Mouse (Mus musculus) spleen, adult 2 months (tissue): ENCODE measurements around the gene Arid1a. TPM values are rescaled to one million over a fixed set of nuclear protein-coding genes. Genes with fewer than 3 reads are reported as not detected.

Source experiments
- DNase-seq, 2 experiments: peaks; one replicate each; pipeline versions ENCODE4 v3.0.0 to v3.0.0-alpha.2; 2012 to 2021; ENCODE audit warnings: low spot score in 2 of 2, low read depth in 1 of 2
- H3K27ac ChIP-seq: fragments of 200-500 bp; 2 replicates; pipeline ENCODE4 v1.5.1; 2012; ENCODE audit warnings: low read length, inconsistent platforms; ENCODE audit not compliant: insufficient read depth
- H3K27me3 ChIP-seq: fragments of 200-500 bp; 2 replicates; pipeline ENCODE4 v1.6.1; 2012; ENCODE audit warnings: mild to moderate bottlenecking, moderate library complexity, low read length, inconsistent platforms; ENCODE audit not compliant: control insufficient read depth, insufficient read depth
- H3K36me3 ChIP-seq: fragments of 200-500 bp; 2 replicates; pipeline ENCODE4 v1.6.1; 2012; ENCODE audit warnings: mild to moderate bottlenecking, low read length, inconsistent platforms; ENCODE audit not compliant: control insufficient read depth, insufficient read depth
- H3K4me1 ChIP-seq: fragments of 200-500 bp; 2 replicates; pipeline ENCODE4 v1.6.1; 2011; ENCODE audit warnings: inconsistent platforms; ENCODE audit not compliant: control insufficient read depth, insufficient read depth, insufficient read length
- H3K4me3 ChIP-seq: fragments of 200-500 bp; 2 replicates; pipeline ENCODE4 v1.5.1; 2011; ENCODE audit warnings: mild to moderate bottlenecking, inconsistent platforms; ENCODE audit not compliant: insufficient read depth, insufficient read length; ENCODE audit errors: extremely low read depth
- CTCF ChIP-seq: fragments of 200-500 bp; IDR thresholded peaks from 2 replicates; pipeline ENCODE4 v1.5.1; 2011; ENCODE audit warnings: mild to moderate bottlenecking, inconsistent platforms; ENCODE audit not compliant: insufficient read depth, insufficient read length, insufficient replicate concordance; ENCODE audit errors: extremely low read depth
- POLR2A ChIP-seq: fragments of 200-500 bp; IDR thresholded peaks from 2 replicates; pipeline ENCODE4 v1.6.1; 2011; ENCODE audit warnings: low read depth, low read length, inconsistent platforms
- WGBS: fragments of 180-500 bp; shearing (Covaris S2); methylation state at CpG from one replicate; pipeline ENCODE4 v1.1.7; 2018; 5-methylcytosine and 5-hydroxymethylcytosine counted together
- polyA plus RNA-seq: library from polyadenylated mRNA; depleted of rRNA; stranded (reverse); fragments of >200 nt; gene quantifications from 2 replicates; pipeline ENCODE4 v1.2.3, GENCODE M21; 2012

Arid1a gene
- polyA plus RNA-seq, 1 experiment, result 150 TPM

GRCm38 (mm10) chr4:133688417-133689067 is 68.0 kb downstream of the Arid1a start:
- WGBS, result 53% methylated on average over 7 of the region's 7 CpGs
- DNase-seq, result no peak

GRCm38 (mm10) chr4:133687126-133687525 is 69.4 kb downstream of the Arid1a start:
- DNase-seq, result no peak
- Histone ChIP-seq H3K27ac (no peak overlapping the region), H3K4me3 (no peak overlapping the region), H3K27me3 (no peaks in the 10 kb centered on the region), H3K4me1 (no peaks in the 10 kb centered on the region), H3K36me3 (peaks cover 85% of the 10 kb centered on the region)
- WGBS, result 91% methylated on average over 5 of the region's 5 CpGs
- TF ChIP-seq CTCF (no peak), POLR2A (no peak)

More at GRCm38 (mm10) chr4:133688417-133689067, 68.0 kb downstream of the Arid1a start:
- Histone ChIP-seq H3K4me3 (no peak overlapping the region), H3K4me1 (no peaks in the 10 kb centered on the region), H3K27ac (peak overlapping the region; percentile 0; the same call in 1 of the 2 replicates), H3K27me3 (no peaks in the 10 kb centered on the region), H3K36me3 (peaks cover 91% of the 10 kb centered on the region)
- TF ChIP-seq CTCF, result no peak
- TF ChIP-seq POLR2A, result no peak

GRCm38 (mm10) chr4:133686512-133686911 is 70.1 kb downstream of the Arid1a start:
- H3K27me3 ChIP-seq, result no peaks in the 10 kb centered on the region
- H3K27ac ChIP-seq, result no peak overlapping the region
- H3K36me3 ChIP-seq, result peaks cover 82% of the 10 kb centered on the region
- no peak for DNase-seq
- no peaks in the 10 kb centered on the region for H3K4me1 ChIP-seq
- H3K4me3 ChIP-seq, result no peak overlapping the region
- WGBS, result 97% methylated on average over 11 of the region's 11 CpGs
- TF ChIP-seq CTCF (no peak), POLR2A (no peak)

GRCm38 (mm10) chr4:133680206-133680786 is 76.3 kb downstream of the Arid1a start:
- H3K27ac ChIP-seq, result peak overlapping the region; percentile 76
- no peak for DNase-seq
- peaks cover 13% of the 10 kb centered on the region; the same call in 1 of the 2 replicates for H3K4me1 ChIP-seq
- 81% methylated on average over 14 of the region's 14 CpGs for WGBS
- no peak overlapping the region for H3K4me3 ChIP-seq
- peaks cover 45% of the 10 kb centered on the region for H3K36me3 ChIP-seq
- no peaks in the 10 kb centered on the region for H3K27me3 ChIP-seq
- no peak for TF ChIP-seq POLR2A
- TF ChIP-seq CTCF, result no peak

- DNase-seq, result peak in 1 of 2 experiments; percentile 51
- TF ChIP-seq POLR2A (no peak), CTCF (no peak)
- H3K27ac ChIP-seq, result peak overlapping the region; percentile 76
- WGBS, result 52% methylated on average over 7 of the region's 7 CpGs
- H3K4me3 ChIP-seq, result no peak overlapping the region
- peaks cover 39% of the 10 kb centered on the region for H3K36me3 ChIP-seq
- H3K27me3 ChIP-seq, result no peaks in the 10 kb centered on the region
- peaks cover 18% of the 10 kb centered on the region; the same call in 1 of the 2 replicates for H3K4me1 ChIP-seq
These were observed 76.9 kb downstream of the Arid1a start for GRCm38 (mm10) chr4:133679629-133680028.

GRCm38 (mm10) chr4:133677266-133677665 is 79.3 kb downstream of the Arid1a start:
- no peak overlapping the region for H3K4me3 ChIP-seq
- H3K4me1 ChIP-seq, result peaks cover 29% of the 10 kb centered on the region; the same call in 1 of the 2 replicates
- no peaks in the 10 kb centered on the region for H3K27me3 ChIP-seq
- peaks cover 24% of the 10 kb centered on the region for H3K36me3 ChIP-seq
- H3K27ac ChIP-seq, result no peak overlapping the region
- no peak for DNase-seq
- TF ChIP-seq CTCF (no peak), POLR2A (no peak)
- WGBS, result 64% methylated on average over 7 of the region's 7 CpGs

- no peak overlapping the region for H3K4me3 ChIP-seq
- H3K27me3 ChIP-seq, result no peaks in the 10 kb centered on the region
- 60% methylated on average over 3 of the region's 3 CpGs for WGBS
- H3K27ac ChIP-seq, result no peak overlapping the region
- H3K36me3 ChIP-seq, result peaks cover 16% of the 10 kb centered on the region
- H3K4me1 ChIP-seq, result peaks cover 29% of the 10 kb centered on the region; the same call in 1 of the 2 replicates
- DNase-seq, result no peak
- TF ChIP-seq CTCF (no peak), POLR2A (no peak)
These were observed 80.4 kb downstream of the Arid1a start for GRCm38 (mm10) chr4:133676189-133676588.
